Mouse (Mus musculus): ENCODE data around the gene Ampd1. TPM values are rescaled to one million over a fixed set of nuclear protein-coding genes. Genes with fewer than 3 reads are reported as not detected.
A peak's percentile ranks its signal among the peaks of the same experiment; 100 is the strongest.

Ampd1 gene
- total and polyA plus RNA-seq, 3 experiments, result 0.19 TPM; not detected in 2

- H3K4me1 ChIP-seq (ENCODE audit: control insufficient read depth in 1 of 2, insufficient read depth in 2 of 2), result peaks cover 0 to 7% of the 10 kb centered on the region in 2 experiments; a peak in 2 of 4 replicates
- in situ Hi-C loops (cut with MboI; ENCODE audit: low pct_ligation_motif_present, low pct_unique_long_range_greater_than_20kb, low sequenced_read_pairs), result no loop called here
- H3K27ac ChIP-seq (ENCODE audit: insufficient read depth, low read depth), result no peak overlapping the region
- no peak for TF ChIP-seq POLR2AphosphoS2 (IDR thresholded peaks at IDR 0.05; ENCODE audit: low read depth, low read length)
- TF ChIP-seq POLR2A (IDR thresholded peaks at IDR 0.05; ENCODE audit: low read depth, low read length), result no peak
- TF ChIP-seq TCF12 (IDR thresholded peaks at IDR 0.05; ENCODE audit: low read depth, low read length), result no peak
- H3K9ac ChIP-seq (ENCODE audit: insufficient read depth, low read depth), result no peak overlapping the region
- DNase-seq (ENCODE audit: extremely low read depth), result no peak
- H3K4me2 ChIP-seq (ENCODE audit: insufficient read depth, low read depth, poor library complexity, severe bottlenecking), result no peak overlapping the region
- no peak overlapping the region for H3K4me3 ChIP-seq (replicated peaks in 1 of 3; ENCODE audit: low read depth in 2 of 3, low read length in 2 of 3, poor library complexity in 1 of 3)
- no peaks in the 10 kb centered on the region for H3K9me3 ChIP-seq (replicated peaks; ENCODE audit: low read length)
- dilution Hi-C loops (cut with MboI; ENCODE audit: extremely low pct_ligation_motif_present, extremely low pct_unique_long_range_greater_than_20kb, low sequenced_read_pairs), result no loop called here
- no peaks in the 10 kb centered on the region for H3K27me3 ChIP-seq (replicated peaks)
- peaks cover 38 to 70% of the 10 kb centered on the region in 2 experiments for H3K36me3 ChIP-seq (replicated peaks in 1 of 2; ENCODE audit: control insufficient read depth in 1 of 2, insufficient read depth in 1 of 2, low read length in 1 of 2)
- H3K79me2 ChIP-seq (replicated peaks; ENCODE audit: control insufficient read depth, extremely low read depth, insufficient read depth, poor library complexity, severe bottlenecking), result peaks cover 6% of the 10 kb centered on the region
Measured at GRCm38 (mm10) chr3:103056016-103056595, 17.7 kb upstream of the Ampd1 start.

GRCm38 (mm10) chr3:103057752-103058151, 16.1 kb upstream of the Ampd1 start:
- Histone ChIP-seq H3K9ac (ENCODE audit: insufficient read depth, low read depth) (peak overlapping the region; percentile 25; the same call in 1 of the 2 replicates), H3K27ac (ENCODE audit: insufficient read depth, low read depth) (no peak overlapping the region), H3K79me2 (replicated peaks; ENCODE audit: control insufficient read depth, extremely low read depth, insufficient read depth, poor library complexity, severe bottlenecking) (peaks cover 6% of the 10 kb centered on the region), H3K36me3 (replicated peaks in 1 of 2; ENCODE audit: control insufficient read depth in 1 of 2, insufficient read depth in 1 of 2, low read length in 1 of 2) (peaks cover 39 to 69% of the 10 kb centered on the region in 2 experiments), H3K9me3 (replicated peaks; ENCODE audit: low read length) (no peaks in the 10 kb centered on the region), H3K4me2 (ENCODE audit: insufficient read depth, low read depth, poor library complexity, severe bottlenecking) (peak overlapping the region; percentile 76), H3K4me3 (replicated peaks in 1 of 3; ENCODE audit: low read depth in 2 of 3, low read length in 2 of 3, poor library complexity in 1 of 3) (peak overlapping the region; percentile 17 to 82 (median 50)), H3K27me3 (replicated peaks) (no peaks in the 10 kb centered on the region), H3K4me1 (ENCODE audit: control insufficient read depth in 1 of 2, insufficient read depth in 2 of 2) (peaks cover 0 to 7% of the 10 kb centered on the region in 2 experiments; a peak in 2 of 4 replicates)
- dilution Hi-C loops (cut with MboI; ENCODE audit: extremely low pct_ligation_motif_present, extremely low pct_unique_long_range_greater_than_20kb, low sequenced_read_pairs), result no loop called here
- no peak for DNase-seq (ENCODE audit: extremely low read depth)
- in situ Hi-C loops (cut with MboI; ENCODE audit: low pct_ligation_motif_present, low pct_unique_long_range_greater_than_20kb, low sequenced_read_pairs), result no loop called here
- no peak for TF ChIP-seq POLR2A (IDR thresholded peaks at IDR 0.05; ENCODE audit: low read depth, low read length)
- no peak for TF ChIP-seq KAT2A (IDR thresholded peaks at IDR 0.05; ENCODE audit: insufficient replicate concordance, low read length)
- no peak for TF ChIP-seq MYC (IDR thresholded peaks at IDR 0.05; ENCODE audit: low read depth, low read length)
- no peak for TF ChIP-seq JUND (conservative IDR thresholded peaks at IDR 0.05; ENCODE audit: low read depth, low read length)
- TF ChIP-seq ZKSCAN1 (IDR thresholded peaks at IDR 0.05; ENCODE audit: borderline replicate concordance, low read depth, low read length), result no peak
- no peak for TF ChIP-seq NRF1 (IDR thresholded peaks at IDR 0.05; ENCODE audit: low read depth, low read length)

GRCm38 (mm10) chr3:103058207-103059157, 15.3 kb upstream of the Ampd1 start, which contains the start of gene Nras:
Gene Nras, plus strand, starts transcription at chr3:103058285.
- Histone ChIP-seq H3K36me3 (replicated peaks in 1 of 2; ENCODE audit: control insufficient read depth in 1 of 2, insufficient read depth in 1 of 2, low read length in 1 of 2) (peaks cover 42 to 69% of the 10 kb centered on the region in 2 experiments), H3K4me2 (ENCODE audit: insufficient read depth, low read depth, poor library complexity, severe bottlenecking) (peak within 1 kb of the TSS; percentile 94), H3K9me3 (replicated peaks; ENCODE audit: low read length) (no peaks in the 10 kb centered on the region), H3K4me3 (replicated peaks in 1 of 3; ENCODE audit: low read depth in 2 of 3, low read length in 2 of 3, poor library complexity in 1 of 3) (peak within 1 kb of the TSS; percentile 81 to 92 (median 82)), H3K27ac (ENCODE audit: insufficient read depth, low read depth) (no peak within 1 kb of the TSS), H3K4me1 (ENCODE audit: control insufficient read depth in 1 of 2, insufficient read depth in 2 of 2) (peaks cover 0 to 7% of the 10 kb centered on the region in 2 experiments; a peak in 2 of 4 replicates), H3K27me3 (replicated peaks) (no peaks in the 10 kb centered on the region), H3K9ac (ENCODE audit: insufficient read depth, low read depth) (peak within 1 kb of the TSS; percentile 96), H3K79me2 (replicated peaks; ENCODE audit: control insufficient read depth, extremely low read depth, insufficient read depth, poor library complexity, severe bottlenecking) (peaks cover 6% of the 10 kb centered on the region)
- dilution Hi-C loops (cut with MboI; ENCODE audit: extremely low pct_ligation_motif_present, extremely low pct_unique_long_range_greater_than_20kb, low sequenced_read_pairs), result no loop called here
- in situ Hi-C loops (cut with MboI; ENCODE audit: low pct_ligation_motif_present, low pct_unique_long_range_greater_than_20kb, low sequenced_read_pairs), result no loop called here
- DNase-seq (ENCODE audit: extremely low read depth), result peak; percentile 91
- TF ChIP-seq JUND (conservative IDR thresholded peaks at IDR 0.05; ENCODE audit: low read depth, low read length) (no peak), ZC3H11A (IDR thresholded peaks at IDR 0.05; ENCODE audit: low read depth, low read length) (no peak), KAT2A (IDR thresholded peaks at IDR 0.05; ENCODE audit: insufficient replicate concordance, low read length) (no peak), SIN3A (IDR thresholded peaks at IDR 0.05; ENCODE audit: low read length) (peak; percentile 99), MXI1 (IDR thresholded peaks at IDR 0.05; ENCODE audit: low read depth, low read length) (peak; percentile 99), IRF4 (IDR thresholded peaks at IDR 0.05; ENCODE audit: low read depth, low read length) (no peak), PAX5 (IDR thresholded peaks at IDR 0.05; ENCODE audit: low read length) (no peak), MAFK (IDR thresholded peaks at IDR 0.05; ENCODE audit: insufficient replicate concordance, low read length) (no peak), MEF2A (IDR thresholded peaks at IDR 0.05; ENCODE audit: borderline replicate concordance, low read depth, low read length) (no peak), CHD1 (IDR thresholded peaks at IDR 0.05; ENCODE audit: low read depth, low read length) (no peak), EP300 (IDR thresholded peaks at IDR 0.05; ENCODE audit: low read length) (no peak), BHLHE40 (IDR thresholded peaks at IDR 0.05; ENCODE audit: low read depth, low read length) (no peak), E2F4 (IDR thresholded peaks at IDR 0.05; ENCODE audit: insufficient replicate concordance, low read depth, low read length) (no peak), UBTF (IDR thresholded peaks at IDR 0.05; ENCODE audit: low read depth, low read length) (no peak), CTCF (conservative IDR thresholded peaks at IDR 0.05 in 1 of 2, IDR thresholded peaks at IDR 0.05 in 1 of 2; ENCODE audit: low read depth in 2 of 2, low read length in 2 of 2) (no peak), USF2 (conservative IDR thresholded peaks at IDR 0.05; ENCODE audit: low read depth, low read length) (peak; percentile 62), RAD21 (IDR thresholded peaks at IDR 0.05; ENCODE audit: low read depth, low read length) (no peak)

Data from CH12.LX (cell line).